Mouse (Mus musculus) lung, embryonic 15.5 days (tissue): ENCODE measurements around the gene Robo1. TPM values are rescaled to one million over a fixed set of nuclear protein-coding genes. Genes with fewer than 3 reads are reported as not detected.

Experiments used
- ATAC-seq: fragments of 200-750 bp; cut with Nextera tagmentation; 2 replicates; pipeline ENCODE4 v1.8.0; 2017; ENCODE audit warnings: moderate number of reproducible peaks, borderline replicate concordance; ENCODE audit not compliant: low FRiP score, low TSS enrichment; ENCODE audit errors: extremely low read depth
- H3K27ac ChIP-seq: fragments of 300-500 bp; sonication (generic); 2 replicates; pipeline ENCODE4 v1.5.1; 2015; ENCODE audit warnings: moderate library complexity, mild to moderate bottlenecking, inconsistent platforms
- H3K27me3 ChIP-seq: fragments of 300-500 bp; sonication (generic); 2 replicates; pipeline ENCODE4 v1.6.1; 2015; ENCODE audit warnings: inconsistent platforms
- H3K36me3 ChIP-seq: fragments of 300-500 bp; sonication (generic); 2 replicates; pipeline ENCODE4 v1.6.1; 2015; ENCODE audit warnings: inconsistent platforms
- H3K4me1 ChIP-seq: fragments of 300-500 bp; sonication (generic); 2 replicates; pipeline ENCODE4 v1.6.1; 2015; ENCODE audit warnings: inconsistent platforms
- H3K4me2 ChIP-seq: fragments of 300-500 bp; sonication (generic); 2 replicates; pipeline ENCODE4 v1.6.1; 2015; ENCODE audit warnings: inconsistent platforms, mild to moderate bottlenecking, moderate library complexity
- H3K4me3 ChIP-seq: fragments of 300-500 bp; sonication (generic); 2 replicates; pipeline ENCODE4 v1.5.1; 2015; ENCODE audit warnings: mild to moderate bottlenecking, inconsistent platforms
- H3K9ac ChIP-seq: fragments of 300-500 bp; sonication (generic); 2 replicates; pipeline ENCODE4 v1.6.1; 2015; ENCODE audit warnings: inconsistent platforms
- H3K9me3 ChIP-seq: fragments of 300-500 bp; sonication (generic); 2 replicates; pipeline ENCODE4 v1.6.1; 2016; ENCODE audit warnings: inconsistent platforms
- WGBS: fragments of 180-500 bp; shearing (Covaris S2); methylation state at CpG from one replicate; pipeline ENCODE4 v1.1.7; 2015; 5-methylcytosine and 5-hydroxymethylcytosine counted together
- polyA plus RNA-seq: library from polyadenylated mRNA; unstranded; fragments of >200 nt; fragmentation: Nextera tagmentation; extraction: Ambion mirVana; gene quantifications from 2 replicates; pipeline ENCODE4 v1.2.1, GENCODE M21; 2015

Gene Robo1
- polyA plus RNA-seq, 1 experiment from 2014 or later = 32.0 TPM

GRCm38 (mm10) chr16:72563196-72563963 lies 255.3 kb downstream of the Robo1 start:
- Histone ChIP-seq H3K4me1 (no peaks in the 10 kb centered on the region), H3K27ac (no peak overlapping the region), H3K27me3 (no peaks in the 10 kb centered on the region), H3K36me3 (no peaks in the 10 kb centered on the region), H3K9me3 (no peaks in the 10 kb centered on the region), H3K9ac (no peak overlapping the region), H3K4me2 (no peak overlapping the region), H3K4me3 (no peak overlapping the region)
- WGBS = 31% methylated on average over 15 of the region's 15 CpGs
- no peak for ATAC-seq

DNA sequence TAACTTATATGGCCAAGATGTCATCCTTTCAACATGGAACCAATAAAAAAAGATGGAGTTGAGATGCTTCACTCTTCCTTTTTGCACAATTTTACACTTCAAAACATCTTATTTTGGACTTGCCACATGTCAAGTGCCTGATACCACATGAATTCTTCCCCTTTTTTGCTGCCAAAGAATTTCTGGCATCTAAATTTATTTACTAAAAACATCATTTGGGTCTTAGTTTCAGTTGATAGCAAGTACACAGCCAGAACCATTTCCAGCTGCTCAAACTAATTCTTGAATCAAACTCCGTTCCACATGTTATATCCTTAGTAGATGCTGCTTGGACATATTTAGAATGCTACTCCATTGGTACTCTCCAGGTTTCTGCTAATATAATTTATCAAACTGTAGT lies 267.1 kb downstream of the Robo1 start:
- 63% methylated on average over 1 of the region's 1 CpGs for WGBS

GRCm38 (mm10) chr16:72576956-72577355 lies 268.9 kb downstream of the Robo1 start:
- no peaks in the 10 kb centered on the region for H3K36me3 ChIP-seq
- H3K4me2 ChIP-seq = no peak overlapping the region
- no peak overlapping the region for H3K27ac ChIP-seq
- H3K4me3 ChIP-seq = no peak overlapping the region
- 0 out of 2 replicates have a peak, but pooled peaks cover 4% of the 10 kb centered on the region for H3K4me1 ChIP-seq
- H3K9ac ChIP-seq = no peak overlapping the region
- H3K27me3 ChIP-seq = no peaks in the 10 kb centered on the region
- H3K9me3 ChIP-seq = no peaks in the 10 kb centered on the region
- 74% methylated on average over 7 of the region's 7 CpGs for WGBS
- ATAC-seq = no peak

More for the DNA sequence above, 267.1 kb downstream of the Robo1 start:
- Histone ChIP-seq H3K27ac (no peak overlapping the region), H3K27me3 (no peaks in the 10 kb centered on the region), H3K4me1 (0 out of 2 replicates have a peak, but pooled peaks cover 4% of the 10 kb centered on the region), H3K9ac (no peak overlapping the region), H3K36me3 (no peaks in the 10 kb centered on the region), H3K4me3 (no peak overlapping the region), H3K4me2 (no peak overlapping the region), H3K9me3 (no peaks in the 10 kb centered on the region)
- ATAC-seq = no peak

DNA sequence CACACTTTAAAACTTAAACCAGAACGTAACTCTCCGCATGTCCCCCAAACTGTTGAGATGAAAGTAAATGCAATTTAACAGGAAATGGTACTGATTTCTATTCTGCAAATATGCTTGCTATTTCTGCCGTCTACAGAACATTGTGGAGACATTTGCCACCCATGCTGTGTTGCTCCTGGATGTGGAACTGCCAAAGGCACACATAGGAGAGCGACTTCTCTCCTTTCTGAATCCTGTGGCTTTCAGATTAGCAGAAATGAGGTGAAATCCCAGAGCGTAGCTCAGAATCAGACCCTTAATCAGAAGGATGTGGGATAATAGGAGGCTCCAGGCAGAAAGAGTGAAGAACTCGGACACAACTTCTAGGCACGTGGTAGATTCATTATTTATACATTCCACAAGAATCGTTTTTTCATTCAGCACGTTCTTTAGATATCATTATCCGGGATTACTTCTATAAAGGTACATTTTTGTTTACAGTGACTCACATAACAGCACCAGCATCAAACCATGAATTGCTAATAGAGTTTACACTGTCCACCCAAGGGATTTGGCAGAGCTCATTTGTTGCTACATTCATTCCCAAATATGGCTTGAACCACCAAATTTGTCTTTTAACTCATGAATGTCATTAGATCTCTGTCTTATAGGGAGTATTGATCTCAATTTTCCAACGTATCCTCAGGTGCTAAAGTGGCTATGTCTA lies 276.5 kb downstream of the Robo1 start:
- no peak; the same call in 1 of the 2 replicates for ATAC-seq
- no peak overlapping the region for H3K4me2 ChIP-seq
- 54% methylated on average over 11 of the region's 11 CpGs for WGBS

GRCm38 (mm10) chr16:72585160-72585813 lies 277.2 kb downstream of the Robo1 start:
- peak; percentile 55; the same call in 1 of the 2 replicates for ATAC-seq
- no peak overlapping the region for H3K9ac ChIP-seq
- no peak overlapping the region for H3K4me2 ChIP-seq
- H3K36me3 ChIP-seq = no peaks in the 10 kb centered on the region
- no peaks in the 10 kb centered on the region for H3K9me3 ChIP-seq
- H3K27ac ChIP-seq = no peak overlapping the region
- WGBS = 63% methylated on average over 3 of the region's 3 CpGs
- H3K4me3 ChIP-seq = no peak overlapping the region
- no peaks in the 10 kb centered on the region for H3K27me3 ChIP-seq
- H3K4me1 ChIP-seq = no peaks in the 10 kb centered on the region

More for the DNA sequence above, 276.5 kb downstream of the Robo1 start:
- Histone ChIP-seq H3K9me3 (no peaks in the 10 kb centered on the region), H3K36me3 (no peaks in the 10 kb centered on the region), H3K4me1 (no peaks in the 10 kb centered on the region), H3K27ac (no peak overlapping the region), H3K9ac (no peak overlapping the region), H3K27me3 (no peaks in the 10 kb centered on the region), H3K4me3 (no peak overlapping the region)

- Histone ChIP-seq H3K4me3 (no peak overlapping the region), H3K27me3 (no peaks in the 10 kb centered on the region), H3K9ac (no peak overlapping the region), H3K27ac (no peak overlapping the region), H3K4me1 (no peaks in the 10 kb centered on the region), H3K36me3 (no peaks in the 10 kb centered on the region), H3K4me2 (no peak overlapping the region), H3K9me3 (no peaks in the 10 kb centered on the region)
- 62% methylated on average over 3 of the region's 3 CpGs for WGBS
- no peak for ATAC-seq
Measured at GRCm38 (mm10) chr16:72587376-72588072, 279.4 kb downstream of the Robo1 start.

- 78% methylated on average over 4 of the region's 4 CpGs for WGBS
Measured at GRCm38 (mm10) chr16:72603487-72604206, 295.5 kb downstream of the Robo1 start.

GRCm38 (mm10) chr16:72605066-72605465 lies 297.0 kb downstream of the Robo1 start:
- no peaks in the 10 kb centered on the region for H3K27me3 ChIP-seq
- WGBS = 26% methylated on average over 6 of the region's 6 CpGs
- ATAC-seq = no peak

More at GRCm38 (mm10) chr16:72603487-72604206, 295.5 kb downstream of the Robo1 start:
- no peak overlapping the region for H3K27ac ChIP-seq
- no peak overlapping the region for H3K4me3 ChIP-seq
- no peak overlapping the region for H3K4me2 ChIP-seq
- H3K4me1 ChIP-seq = no peaks in the 10 kb centered on the region
- H3K9me3 ChIP-seq = no peaks in the 10 kb centered on the region
- H3K9ac ChIP-seq = no peak overlapping the region
- H3K36me3 ChIP-seq = no peaks in the 10 kb centered on the region
- no peak for ATAC-seq
- H3K27me3 ChIP-seq = no peaks in the 10 kb centered on the region

GRCm38 (mm10) chr16:72610661-72611112 lies 302.6 kb downstream of the Robo1 start:
- ATAC-seq = no peak
- Histone ChIP-seq H3K9ac (no peak overlapping the region), H3K4me3 (no peak overlapping the region), H3K27me3 (no peaks in the 10 kb centered on the region), H3K36me3 (no peaks in the 10 kb centered on the region), H3K27ac (no peak overlapping the region), H3K4me1 (no peaks in the 10 kb centered on the region), H3K9me3 (no peaks in the 10 kb centered on the region), H3K4me2 (no peak overlapping the region)
- 54% methylated on average over 4 of the region's 4 CpGs for WGBS

More at GRCm38 (mm10) chr16:72605066-72605465, 297.0 kb downstream of the Robo1 start:
- H3K4me1 ChIP-seq = no peaks in the 10 kb centered on the region
- no peak overlapping the region for H3K27ac ChIP-seq
- H3K36me3 ChIP-seq = no peaks in the 10 kb centered on the region
- H3K9ac ChIP-seq = no peak overlapping the region
- H3K4me3 ChIP-seq = no peak overlapping the region
- no peak overlapping the region for H3K4me2 ChIP-seq
- H3K9me3 ChIP-seq = no peaks in the 10 kb centered on the region

DNA sequence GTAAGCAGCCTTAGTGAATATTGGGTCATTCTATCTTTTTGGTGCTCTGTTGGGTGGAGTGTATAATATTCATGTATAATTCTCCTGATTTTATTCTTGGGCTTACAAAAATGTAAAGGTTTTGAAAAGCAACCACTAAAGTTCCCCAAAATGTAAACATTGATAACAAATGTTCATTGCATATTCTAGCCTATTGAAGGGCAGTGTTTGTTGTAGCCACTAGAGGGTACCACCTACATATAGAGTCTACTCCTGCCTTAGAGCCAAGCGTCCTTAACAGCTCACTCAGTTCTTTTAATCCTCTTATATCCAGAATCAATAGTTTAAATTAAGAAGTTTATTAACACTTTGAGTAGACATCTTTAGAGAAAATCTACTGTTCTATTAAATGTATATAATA lies 306.8 kb downstream of the Robo1 start:
- no peaks in the 10 kb centered on the region for H3K27me3 ChIP-seq
- H3K9ac ChIP-seq = no peak overlapping the region
- ATAC-seq = peak; percentile 59; the same call in 1 of the 2 replicates
- WGBS = 2% methylated on average over 1 of the region's 1 CpGs
- H3K4me2 ChIP-seq = no peak overlapping the region
- H3K36me3 ChIP-seq = no peaks in the 10 kb centered on the region
- no peaks in the 10 kb centered on the region for H3K9me3 ChIP-seq
- no peak overlapping the region for H3K4me3 ChIP-seq
- H3K4me1 ChIP-seq = no peaks in the 10 kb centered on the region
- no peak overlapping the region for H3K27ac ChIP-seq

- no peak for ATAC-seq
- H3K4me3 ChIP-seq = no peak overlapping the region
Measured at GRCm38 (mm10) chr16:72615360-72615759, 307.3 kb downstream of the Robo1 start.

More at GRCm38 (mm10) chr16:72615360-72615759, 307.3 kb downstream of the Robo1 start:
- Histone ChIP-seq H3K27ac (no peak overlapping the region), H3K36me3 (no peaks in the 10 kb centered on the region), H3K27me3 (no peaks in the 10 kb centered on the region), H3K4me1 (no peaks in the 10 kb centered on the region), H3K4me2 (no peak overlapping the region), H3K9me3 (no peaks in the 10 kb centered on the region), H3K9ac (no peak overlapping the region)
- WGBS = 56% methylated on average over 2 of the region's 2 CpGs
